Comparison of ENCODE assay signal across 16 mouse cellular contexts in the genomic region with DNA sequence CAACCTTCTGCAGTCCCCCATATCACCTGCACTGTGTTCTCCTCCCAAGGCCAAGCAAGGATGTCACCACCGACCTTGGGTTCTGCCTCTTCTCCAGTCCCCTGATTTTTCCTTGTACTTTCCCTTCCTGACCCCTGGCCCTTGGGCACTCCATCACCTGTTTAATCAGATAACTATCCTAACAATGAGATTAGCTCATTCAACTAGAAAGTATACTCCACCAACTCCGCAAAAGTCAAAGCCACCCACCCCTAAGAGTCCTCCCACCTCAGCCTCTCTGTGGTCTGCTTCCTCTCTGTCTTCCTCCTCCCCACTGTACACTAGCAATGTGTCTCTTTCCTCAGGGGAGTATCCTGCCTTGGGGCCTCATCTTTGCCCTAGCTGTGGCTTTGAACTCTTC. TPM values are rescaled to one million over a fixed set of nuclear protein-coding genes. Genes with fewer than 3 reads are reported as not detected.
DNase-seq lines count a peak whose midpoint lies in the region; ATAC-seq and TF ChIP-seq lines count a peak whose summit lies in the region.
"Had no signal": no experiment of that assay in that cellular context is flagged by ENCODE, and none has a peak within 500 bp of the region (broad histone marks: within the 10 kb centered on the region; RNA-seq: fewer than 3 reads in every experiment).

No protein-coding gene starts in this region.

- TF ChIP-seq CTCF in layer of hippocampus, adult 2 months (conservative IDR thresholded peaks at IDR 0.05), result no peak

- H3K4me1 ChIP-seq in heart, embryonic 13.5 days, result peaks cover 65% of the 10 kb centered on the region
- H3K4me1 ChIP-seq in brown adipose tissue, adult 24 weeks (ENCODE audit: control insufficient read depth, insufficient read depth, insufficient read length, low read length), result peaks cover 21% of the 10 kb centered on the region
- peaks cover 34% of the 10 kb centered on the region for H3K4me1 ChIP-seq in heart, embryonic 16.5 days (ENCODE audit: control insufficient read depth, insufficient read depth, low read length)

- peaks cover 34% of the 10 kb centered on the region for H3K36me3 ChIP-seq in heart, embryonic 13.5 days
- peaks cover 9% of the 10 kb centered on the region for H3K36me3 ChIP-seq in heart, embryonic 16.5 days (ENCODE audit: control insufficient read depth, insufficient read depth)

- peak overlapping the region; percentile 71 for H3K27ac ChIP-seq in heart, embryonic 13.5 days (replicated peaks)
- H3K27ac ChIP-seq in layer of hippocampus, adult 2 months, result peak overlapping the region; percentile 32; the same call in 1 of the 2 replicates
- H3K27ac ChIP-seq in brown adipose tissue, adult 24 weeks (replicated peaks; ENCODE audit: low read depth, low read length), result peak overlapping the region; percentile 98
- peak overlapping the region; percentile 63 for H3K27ac ChIP-seq in heart, embryonic 16.5 days (ENCODE audit: low read length)
- H3K27ac ChIP-seq: hindbrain, embryonic 12.5 days; limb, embryonic 12.5 days had no signal

- no peak overlapping the region for H3K4me3 ChIP-seq in heart, embryonic 13.5 days
- no peak overlapping the region for H3K4me3 ChIP-seq in layer of hippocampus, adult 2 months
- no peak overlapping the region for H3K4me3 ChIP-seq in brown adipose tissue, adult 24 weeks (ENCODE audit: insufficient read depth, low read depth, low read length)
- H3K4me3 ChIP-seq in heart, embryonic 16.5 days (ENCODE audit: low read length), result no peak overlapping the region
- H3K4me3 ChIP-seq: hindbrain, embryonic 12.5 days; limb, embryonic 12.5 days; megakaryocyte, embryonic 14.5 days had no signal

- H3K4me2 ChIP-seq in heart, embryonic 13.5 days, result no peak overlapping the region
- no peak overlapping the region for H3K4me2 ChIP-seq in heart, embryonic 16.5 days (ENCODE audit: low read depth, low read length)
- H3K4me2 ChIP-seq: hindbrain, embryonic 12.5 days; limb, embryonic 12.5 days had no signal

- ATAC-seq in heart, embryonic 13.5 days (ENCODE audit: extremely low read depth, insufficient number of reproducible peaks, low FRiP score, low TSS enrichment), result no peak
- no peak for ATAC-seq in heart, embryonic 16.5 days (replicated peaks; ENCODE audit: extremely low read depth, insufficient read depth, low FRiP score)
- ATAC-seq: forebrain, embryonic 16.5 days; intestine, embryonic 16.5 days had no signal

- DNase-seq in heart, postnatal 36 days, result no peak
- DNase-seq in layer of hippocampus, adult 2 months (ENCODE audit: low spot score in 2 of 2), result no peak
- DNase-seq in layer of hippocampus, adult 11-12 months (ENCODE audit: low spot score), result no peak
- no peak for DNase-seq in B cell, adult 2 months
- DNase-seq in urinary bladder, adult 2 months (ENCODE audit: low spot score), result no peak
- DNase-seq: cerebellum, postnatal 10 days; right cerebral cortex, postnatal 4 days; thymus, postnatal 36 days had no signal

- no peaks in the 10 kb centered on the region for H3K9me3 ChIP-seq in heart, embryonic 13.5 days
- H3K9me3 ChIP-seq in heart, embryonic 16.5 days (replicated peaks; ENCODE audit: control insufficient read depth, low read length), result no peaks in the 10 kb centered on the region
- H3K9me3 ChIP-seq: hindbrain, embryonic 12.5 days; limb, embryonic 12.5 days; megakaryocyte, embryonic 14.5 days had no signal

- no peak overlapping the region for H3K9ac ChIP-seq in heart, embryonic 13.5 days
- H3K9ac ChIP-seq in heart, embryonic 16.5 days (ENCODE audit: low read length), result no peak overlapping the region
- H3K9ac ChIP-seq: hindbrain, embryonic 12.5 days; limb, embryonic 12.5 days had no signal

- no peaks in the 10 kb centered on the region for H3K27me3 ChIP-seq in heart, embryonic 13.5 days (replicated peaks)
- no peaks in the 10 kb centered on the region for H3K27me3 ChIP-seq in heart, embryonic 16.5 days (ENCODE audit: control insufficient read depth, insufficient read depth, low read length)
- H3K27me3 ChIP-seq: hindbrain, embryonic 12.5 days; limb, embryonic 12.5 days; megakaryocyte, embryonic 14.5 days had no signal

- intact Hi-C loops in heart, postnatal 36 days (cut with DNase I), result loop anchor here (2.0 kb wide), 1 partner anchor 46 kb away; a partner anchor contains a TSS

- WGBS in heart, embryonic 13.5 days, result 46% methylated on average over 2 of the region's 2 CpGs
- 62% methylated on average over 2 of the region's 2 CpGs for WGBS in heart, embryonic 16.5 days

RNA-seq across cellular contexts. Expression of a gene that starts 46.3 kb away (rescaled TPM):
- 1.6 TPM in 2 replicates for polyA plus RNA-seq in heart, embryonic 13.5 days (2015; fragmentation: Nextera tagmentation; extraction: Ambion mirVana)
- 1 to 10 TPM; 1.1 to 3.2 TPM for total RNA-seq in heart, postnatal 36 days (2021)
- 1 to 10 TPM; 2.6 to 2.8 TPM for total RNA-seq in layer of hippocampus, adult 2 months (2021)
- polyA plus RNA-seq in brown adipose tissue, adult 24 weeks (2012; ENCODE audit: insufficient read depth, insufficient read length, missing spikeins), result 1.4 and 3.2 TPM in 2 replicates
- polyA plus RNA-seq in heart, embryonic 16.5 days (2015; fragmentation: Nextera tagmentation; extraction: Ambion mirVana), result 1.4 and 1.9 TPM in 2 replicates
- polyA plus RNA-seq in urinary bladder, adult 2 months (2012; rRNA removed), result 2.5 TPM in 2 replicates

Comparison
In these comparisons a context has a peak if more than half of its experiments do, and no peak if none do; other contexts are left out.
1. H3K27ac ChIP-seq: peak in every context shown above with its lines; median percentile 98 in brown adipose tissue, adult 24 weeks; 71 in heart, embryonic 13.5 days; 63 in heart, embryonic 16.5 days; 32 in layer of hippocampus, adult 2 months.